ENCODE assay signal across 20 mouse cellular contexts in the genomic region with DNA sequence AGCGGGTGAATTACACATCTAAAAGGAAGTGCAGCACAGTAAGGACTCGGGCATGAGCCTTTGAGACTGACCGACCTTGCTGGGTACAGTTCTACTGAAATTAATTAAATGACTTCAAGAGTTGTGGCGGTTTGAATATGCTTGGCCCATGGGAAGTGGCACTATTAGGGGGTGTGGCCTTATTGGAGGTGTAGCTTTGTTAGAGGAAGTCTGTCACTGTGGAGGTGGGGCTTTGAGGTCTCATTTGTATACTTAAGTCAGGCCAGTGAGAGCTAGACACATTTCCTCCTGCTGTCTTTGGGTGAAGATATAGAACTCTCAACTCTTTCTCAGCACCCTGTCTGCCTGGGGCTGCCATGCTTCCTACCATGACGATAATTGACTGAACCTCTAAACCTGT. TPM values are rescaled to one million over a fixed set of nuclear protein-coding genes. Genes with fewer than 3 reads are reported as not detected.
A peak's percentile ranks its signal among the peaks of the same experiment; 100 is the strongest.
DNase-seq lines count a peak whose midpoint lies in the region; ATAC-seq and TF ChIP-seq lines count a peak whose summit lies in the region.
"Had no signal": no experiment of that assay in that cellular context is flagged by ENCODE, and none has a peak within 500 bp of the region (broad histone marks: within the 10 kb centered on the region; RNA-seq: fewer than 3 reads in every experiment).

No protein-coding gene starts in this region.

- no peak for TF ChIP-seq CTCF in embryonic fibroblast, embryonic 13.5 days (IDR thresholded peaks at IDR 0.05; ENCODE audit: borderline replicate concordance, insufficient read depth, low read length)

- H3K4me2 ChIP-seq in stomach, embryonic 15.5 days = no peak overlapping the region
- H3K4me2 ChIP-seq: forebrain, embryonic 15.5 days had no signal

- H3K9ac ChIP-seq in stomach, embryonic 15.5 days = no peak overlapping the region
- H3K9ac ChIP-seq: forebrain, embryonic 15.5 days had no signal

- peaks cover 87% of the 10 kb centered on the region for H3K36me3 ChIP-seq in heart, embryonic 10.5 days
- peaks cover 47% of the 10 kb centered on the region for H3K36me3 ChIP-seq in stomach, embryonic 15.5 days

- peak overlapping the region; percentile 85 for H3K27ac ChIP-seq in heart, embryonic 10.5 days
- H3K27ac ChIP-seq in embryonic fibroblast, embryonic 13.5 days (ENCODE audit: insufficient read depth, low read length) = peak overlapping the region; percentile 89
- H3K27ac ChIP-seq in stomach, embryonic 15.5 days = peak overlapping the region; percentile 42
- H3K27ac ChIP-seq: forebrain, embryonic 15.5 days; hindbrain, embryonic 10.5 days had no signal

- no peak for DNase-seq in heart, embryonic 10.5 days (ENCODE audit: low spot score)
- DNase-seq in heart, adult 18-20 months = no peak
- peak; percentile 7 for DNase-seq in lung, postnatal 36 days
- DNase-seq in lung, postnatal 25 days (ENCODE audit: low spot score) = no peak
- no peak for DNase-seq in ovary, postnatal 10 days (ENCODE audit: low spot score)
- no peak for DNase-seq in embryo, embryonic 10.5 days (ENCODE audit: low spot score)
- DNase-seq: adrenal gland, postnatal 10 days; cerebellum, adult 9-11 months; gastrocnemius, postnatal 10 days; kidney, postnatal 25 days; right cerebral cortex, postnatal 4 days had no signal

- 91% methylated on average over 5 of the region's 5 CpGs for WGBS in heart, embryonic 10.5 days
- 94% methylated on average over 5 of the region's 5 CpGs for WGBS in stomach, embryonic 15.5 days

- H3K27me3 ChIP-seq in heart, embryonic 10.5 days (ENCODE audit: insufficient read depth, poor library complexity, severe bottlenecking) = no peaks in the 10 kb centered on the region
- no peaks in the 10 kb centered on the region for H3K27me3 ChIP-seq in stomach, embryonic 15.5 days (replicated peaks)
- H3K27me3 ChIP-seq: forebrain, embryonic 15.5 days had no signal

- no peak for ATAC-seq in stomach, embryonic 15.5 days (ENCODE audit: insufficient read depth, low FRiP score, low read depth)
- ATAC-seq: forebrain, embryonic 15.5 days had no signal

- no peak for TF ChIP-seq POLR2A in embryonic fibroblast, embryonic 13.5 days (IDR thresholded peaks at IDR 0.05; ENCODE audit: low read depth, low read length)

- H3K9me3 ChIP-seq in heart, embryonic 10.5 days = no peaks in the 10 kb centered on the region
- no peaks in the 10 kb centered on the region for H3K9me3 ChIP-seq in stomach, embryonic 15.5 days
- H3K9me3 ChIP-seq: forebrain, embryonic 15.5 days; G1E; hindbrain, embryonic 10.5 days had no signal

- H3K4me3 ChIP-seq in heart, embryonic 10.5 days = no peak overlapping the region
- H3K4me3 ChIP-seq in embryonic fibroblast, embryonic 13.5 days (ENCODE audit: insufficient read depth, low read length) = no peak overlapping the region
- H3K4me3 ChIP-seq in stomach, embryonic 15.5 days (replicated peaks) = no peak overlapping the region
- H3K4me3 ChIP-seq: erythroblast, embryonic 14.5 days; forebrain, embryonic 15.5 days; hindbrain, embryonic 10.5 days had no signal

- H3K4me1 ChIP-seq in heart, embryonic 10.5 days = peaks cover 19% of the 10 kb centered on the region
- H3K4me1 ChIP-seq in embryonic fibroblast, embryonic 13.5 days (ENCODE audit: control insufficient read depth, insufficient read depth, low read length) = 0 out of 2 replicates have a peak, but pooled peaks cover 2% of the 10 kb centered on the region
- peaks cover 5% of the 10 kb centered on the region; the same call in 1 of the 2 replicates for H3K4me1 ChIP-seq in stomach, embryonic 15.5 days
- H3K4me1 ChIP-seq: forebrain, embryonic 15.5 days; hindbrain, embryonic 10.5 days had no signal

RNA-seq across cellular contexts. Expression of gene Gemin6, which starts 30.2 kb away (rescaled TPM):
- polyA plus RNA-seq in heart, embryonic 10.5 days (2016; fragmentation: Nextera tagmentation; extraction: Ambion mirVana) = 36.5 and 47.6 TPM in 2 replicates
- total RNA-seq in heart, adult 18-20 months (2021) = 1 to 10 TPM; 4.2 to 4.8 TPM
- polyA plus RNA-seq in embryonic fibroblast, embryonic 13.5 days (2011; ENCODE audit: insufficient read length, low read depth, missing spikeins) = 14.9 and 15.3 TPM in 2 replicates
- polyA plus RNA-seq in stomach, embryonic 15.5 days (2015; fragmentation: Nextera tagmentation; extraction: Ambion mirVana) = 49.4 and 51.5 TPM in 2 replicates
- polyA plus RNA-seq: erythroblast, embryonic 14.5 days had no signal

RNA-seq across cellular contexts. Expression of gene Morn2, which starts 35.6 kb away (rescaled TPM):
- 17.4 and 18.6 TPM in 2 replicates for polyA plus RNA-seq in heart, embryonic 10.5 days (2016; fragmentation: Nextera tagmentation; extraction: Ambion mirVana)
- total RNA-seq in heart, adult 18-20 months (2021) = 10 to 100 TPM; 11.7 to 14.0 TPM
- polyA plus RNA-seq in embryonic fibroblast, embryonic 13.5 days (2011; ENCODE audit: insufficient read length, low read depth, missing spikeins) = 9.1 and 10.6 TPM in 2 replicates
- polyA plus RNA-seq in stomach, embryonic 15.5 days (2015; fragmentation: Nextera tagmentation; extraction: Ambion mirVana) = 23.9 and 27.8 TPM in 2 replicates
- total RNA-seq: monocyte, adult 5-6 weeks had no signal

RNA-seq across cellular contexts. Expression of gene Dhx57, which starts 35.9 kb away (rescaled TPM):
- 12.4 and 12.9 TPM in 2 replicates for polyA plus RNA-seq in heart, embryonic 10.5 days (2016; fragmentation: Nextera tagmentation; extraction: Ambion mirVana)
- total RNA-seq in heart, adult 18-20 months (2021) = 1 to 10 TPM; 5.0 to 5.9 TPM
- 24.2 and 25.8 TPM in 2 replicates for polyA plus RNA-seq in embryonic fibroblast, embryonic 13.5 days (2011; ENCODE audit: insufficient read length, low read depth, missing spikeins)
- polyA plus RNA-seq in stomach, embryonic 15.5 days (2015; fragmentation: Nextera tagmentation; extraction: Ambion mirVana) = 14.6 and 15.8 TPM in 2 replicates

RNA-seq across cellular contexts. Expression of gene Ttc39d, which starts 47.2 kb away (rescaled TPM):
- 0.11 TPM in 1 of 2 replicates, not detected in the other for polyA plus RNA-seq in heart, embryonic 10.5 days (2016; fragmentation: Nextera tagmentation; extraction: Ambion mirVana)
- total RNA-seq in heart, adult 18-20 months (2021) = under 1 TPM in 1 of 2 experiments, not detected in 1; 0.10 TPM
- not detected in 2 replicates for polyA plus RNA-seq in embryonic fibroblast, embryonic 13.5 days (2011; ENCODE audit: insufficient read length, low read depth, missing spikeins)
- polyA plus RNA-seq in stomach, embryonic 15.5 days (2015; fragmentation: Nextera tagmentation; extraction: Ambion mirVana) = 0.06 and 0.13 TPM in 2 replicates
- total RNA-seq: adrenal gland, postnatal 10 days; gastrocnemius, postnatal 10 days; liver, adult 2 months; megakaryocyte-erythroid progenitor cell, adult 5-6 weeks; monocyte, adult 5-6 weeks had no signal
- polyA plus RNA-seq: erythroblast, embryonic 14.5 days; forebrain, embryonic 15.5 days; G1E; liver, adult 2 months had no signal

RNA-seq across cellular contexts. Expression of gene Srsf7, which starts 47.3 kb away (rescaled TPM):
- 412 and 609 TPM in 2 replicates for polyA plus RNA-seq in heart, embryonic 10.5 days (2016; fragmentation: Nextera tagmentation; extraction: Ambion mirVana)
- total RNA-seq in heart, adult 18-20 months (2021) = 10 to 100 TPM; 43.0 to 47.0 TPM
- polyA plus RNA-seq in embryonic fibroblast, embryonic 13.5 days (2011; ENCODE audit: insufficient read length, low read depth, missing spikeins) = 132 and 194 TPM in 2 replicates
- polyA plus RNA-seq in stomach, embryonic 15.5 days (2015; fragmentation: Nextera tagmentation; extraction: Ambion mirVana) = 497 and 548 TPM in 2 replicates
